Mouse (Mus musculus) thymus, postnatal 36 days (tissue): Measurements from ENCODE around the gene Slc1a3.
A peak's percentile ranks its signal among the peaks of the same experiment; 100 is the strongest.

Experiments
- DNase-seq, 2 experiments: peaks; one replicate each; pipeline ENCODE4 v3.0.0; 2022; ENCODE audit warnings: mixed read lengths in 2 of 2

Slc1a3 gene

GRCm38 (mm10) chr15:8658086-8658980 lies 52.2 kb downstream of the Slc1a3 start:
- no peak for DNase-seq

DNA sequence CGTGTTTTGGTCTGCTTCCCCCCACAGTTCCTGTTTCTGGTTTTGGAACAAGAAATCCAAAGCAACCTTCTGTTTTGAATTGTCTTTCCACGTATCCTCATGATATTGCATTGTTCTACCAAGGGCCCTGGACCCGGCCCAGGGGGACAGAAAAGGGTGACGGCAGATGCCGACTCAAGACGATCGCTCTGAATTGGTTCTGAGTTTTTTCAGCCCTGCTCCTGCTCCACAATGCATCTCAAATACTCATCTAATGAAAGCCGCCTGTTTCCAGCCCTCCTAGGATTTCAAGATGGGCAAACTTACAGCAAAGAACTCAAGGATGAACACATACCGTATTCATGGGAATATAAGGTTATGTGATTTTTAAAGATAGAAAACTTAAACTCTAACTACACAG lies 55.3 kb downstream of the Slc1a3 start:
- DNase-seq: no peak

GRCm38 (mm10) chr15:8652637-8653036 lies 57.9 kb downstream of the Slc1a3 start:
- DNase-seq: no peak

GRCm38 (mm10) chr15:8643997-8644692 lies 66.4 kb downstream of the Slc1a3 start:
- no peak for DNase-seq

DNA sequence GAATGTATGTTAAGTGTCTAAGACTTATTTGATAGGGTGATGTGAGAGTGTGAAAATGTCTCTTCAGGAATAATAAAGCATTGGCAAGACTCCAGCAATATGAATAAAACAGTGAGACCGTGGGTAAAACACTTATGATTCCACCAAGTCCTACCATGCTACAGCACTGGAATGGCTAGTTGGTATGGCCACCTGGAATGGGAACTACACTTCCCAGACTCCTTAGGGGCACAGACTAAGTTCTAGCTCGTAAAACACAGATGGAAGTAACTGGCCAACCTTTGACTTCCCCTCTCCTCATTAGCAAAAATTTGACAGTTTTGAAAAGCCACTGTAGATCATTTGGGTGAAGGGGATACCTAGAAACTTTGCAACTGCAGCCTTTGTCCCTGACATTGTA lies 70.7 kb downstream of the Slc1a3 start:
- no peak for DNase-seq

DNA sequence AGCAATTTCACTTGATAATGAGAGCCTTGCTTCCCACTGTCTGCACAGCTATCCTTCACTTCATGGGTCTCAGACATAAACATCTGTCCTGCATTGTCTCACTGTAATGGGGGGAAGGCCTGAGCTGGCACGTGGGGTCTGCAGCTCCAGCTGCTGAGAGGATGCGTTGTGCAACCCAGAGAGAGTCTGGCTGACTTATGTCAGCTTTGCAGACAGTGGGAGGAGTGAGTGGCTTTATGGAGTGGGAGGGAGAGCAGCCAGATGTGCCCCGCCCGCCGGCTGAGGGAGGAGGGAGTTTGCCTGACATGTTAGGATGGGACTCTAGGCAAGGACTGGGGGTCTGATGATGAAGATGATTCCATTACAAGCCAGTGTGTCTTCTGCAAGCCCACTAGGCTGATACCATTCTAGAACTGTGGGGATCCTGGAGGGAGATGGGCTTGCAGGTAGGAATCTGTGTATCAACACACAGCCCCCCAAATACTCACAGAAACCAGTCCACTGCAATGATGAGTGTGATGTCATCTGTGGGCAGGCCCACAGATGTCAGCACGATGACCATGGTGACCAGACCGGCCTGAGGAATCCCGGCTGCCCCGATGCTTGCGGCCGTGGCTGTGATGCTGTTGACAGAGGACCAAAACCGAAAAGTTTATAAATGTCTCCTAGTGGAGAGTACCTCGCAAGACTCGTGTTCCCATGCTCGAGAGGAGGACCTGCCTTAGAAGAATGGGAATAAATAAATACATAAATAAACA lies 71.8 kb downstream of the Slc1a3 start:
- DNase-seq: no peak

GRCm38 (mm10) chr15:8637283-8637682 lies 73.3 kb downstream of the Slc1a3 start:
- DNase-seq: no peak

DNA sequence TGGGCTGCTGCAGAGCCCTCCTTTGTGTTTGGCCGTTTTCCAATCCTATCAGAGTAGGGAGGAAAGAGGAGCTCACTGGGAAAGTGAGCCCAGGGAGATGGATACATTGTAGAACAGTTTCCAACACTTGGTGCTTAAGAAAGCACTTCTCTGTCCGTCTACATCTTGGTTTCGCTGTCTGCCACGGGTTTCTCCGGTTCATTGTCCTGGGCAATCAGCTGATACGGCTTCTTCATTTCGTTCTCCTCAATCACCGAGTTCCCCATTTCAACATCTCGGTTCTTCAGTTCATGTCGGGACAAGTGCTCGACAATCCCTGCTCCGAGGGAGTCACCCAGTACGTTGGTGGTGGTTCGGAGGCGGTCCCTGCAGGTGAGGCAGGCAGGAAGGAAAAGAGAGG lies 74.6 kb downstream of the Slc1a3 start:
- DNase-seq: no peak

DNA sequence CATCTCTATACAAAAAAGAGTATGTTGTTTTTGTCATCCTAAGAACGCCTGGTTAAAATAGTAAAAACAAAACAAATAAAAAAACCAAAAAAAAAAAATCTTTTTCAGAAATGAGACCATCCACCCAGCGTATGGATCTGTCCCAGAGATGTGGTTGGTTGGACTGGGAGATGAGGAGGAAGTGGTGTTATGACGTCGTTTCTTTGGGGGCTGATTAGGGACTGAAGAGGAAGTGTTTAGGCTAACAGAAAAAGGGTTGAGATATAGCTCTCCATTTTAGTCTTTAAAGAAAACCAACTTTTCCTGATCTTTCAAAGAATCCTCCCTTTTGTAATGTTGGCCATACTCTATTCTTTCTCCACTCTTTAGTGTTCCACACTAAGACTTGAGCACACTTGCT lies 75.8 kb downstream of the Slc1a3 start:
- no peak for DNase-seq

DNA sequence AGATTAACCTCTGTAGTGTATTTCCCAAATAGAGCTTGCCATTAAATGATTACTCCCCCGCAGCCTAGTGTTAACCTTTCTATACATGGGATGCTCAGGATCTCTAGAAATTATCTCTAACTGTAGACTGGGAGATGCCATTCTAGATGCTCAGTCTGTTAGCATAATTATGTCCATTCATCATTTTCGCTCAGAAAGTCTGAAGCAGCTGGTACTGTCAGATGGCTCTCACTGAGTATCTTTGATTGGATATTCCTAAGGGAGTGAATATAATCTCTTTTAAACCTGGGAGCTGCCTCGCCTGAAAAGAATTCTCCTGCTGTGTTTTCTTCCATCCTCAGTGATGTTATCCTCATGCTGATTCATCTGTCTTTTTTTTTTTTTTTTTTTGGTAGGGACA lies 76.2 kb downstream of the Slc1a3 start:
- no peak for DNase-seq

GRCm38 (mm10) chr15:8633375-8633774 lies 77.2 kb downstream of the Slc1a3 start:
- DNase-seq: peak; percentile 45 to 58

DNA sequence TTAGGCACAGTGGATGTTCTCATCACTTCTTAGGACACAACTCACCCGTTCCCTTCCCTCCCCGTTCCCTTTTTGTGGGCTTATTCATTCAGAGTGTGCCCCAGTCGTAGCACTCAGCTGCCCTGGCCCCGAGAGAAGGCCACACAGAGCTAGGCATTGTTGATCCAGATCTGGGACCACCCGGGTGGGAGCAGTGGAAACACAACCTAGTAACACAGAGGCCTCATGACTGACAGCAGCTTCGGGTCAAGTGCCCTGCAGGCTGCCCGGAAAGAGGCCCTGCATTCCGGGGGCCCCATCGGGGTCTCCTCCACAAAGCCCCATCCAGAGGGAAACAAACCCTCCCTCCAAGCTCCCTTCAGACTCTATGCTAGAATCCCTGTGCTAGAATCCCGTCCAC lies 78.2 kb downstream of the Slc1a3 start:
- no peak for DNase-seq

DNA sequence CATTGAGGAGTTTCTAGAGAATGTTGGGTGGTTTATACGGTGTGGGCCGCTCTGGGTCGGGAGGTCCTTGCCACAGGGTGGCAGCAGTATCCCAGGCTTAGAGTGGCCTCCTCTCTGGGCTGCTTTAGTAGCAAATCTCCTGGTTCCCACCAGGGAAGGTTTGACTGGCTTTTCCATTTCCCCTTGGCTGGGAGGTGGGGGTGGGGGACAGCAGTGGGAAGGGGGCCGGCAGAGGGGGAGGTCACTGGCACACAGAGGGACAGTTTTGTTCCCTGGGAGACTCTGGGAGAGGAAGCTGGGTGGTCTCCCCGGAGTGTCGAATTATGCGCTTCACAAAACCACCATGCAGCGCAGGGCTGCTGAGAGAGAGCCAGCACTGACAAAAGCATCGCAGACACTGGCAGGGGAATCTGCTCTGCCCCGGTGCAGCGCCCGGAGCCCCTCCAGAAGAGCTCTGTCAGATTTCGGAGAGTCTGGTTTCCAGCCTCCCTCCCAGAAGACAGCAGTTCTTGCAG lies 81.2 kb downstream of the Slc1a3 start:
- DNase-seq: peak; percentile 28 to 31

- DNase-seq: no peak
Observed at GRCm38 (mm10) chr15:8628150-8628549, 82.4 kb downstream of the Slc1a3 start.

- peak; percentile 69 to 72 for DNase-seq
Observed at GRCm38 (mm10) chr15:8627097-8627537, 83.4 kb downstream of the Slc1a3 start.

GRCm38 (mm10) chr15:8625370-8625769 lies 85.2 kb downstream of the Slc1a3 start:
- peak; percentile 58 to 65 for DNase-seq

DNA sequence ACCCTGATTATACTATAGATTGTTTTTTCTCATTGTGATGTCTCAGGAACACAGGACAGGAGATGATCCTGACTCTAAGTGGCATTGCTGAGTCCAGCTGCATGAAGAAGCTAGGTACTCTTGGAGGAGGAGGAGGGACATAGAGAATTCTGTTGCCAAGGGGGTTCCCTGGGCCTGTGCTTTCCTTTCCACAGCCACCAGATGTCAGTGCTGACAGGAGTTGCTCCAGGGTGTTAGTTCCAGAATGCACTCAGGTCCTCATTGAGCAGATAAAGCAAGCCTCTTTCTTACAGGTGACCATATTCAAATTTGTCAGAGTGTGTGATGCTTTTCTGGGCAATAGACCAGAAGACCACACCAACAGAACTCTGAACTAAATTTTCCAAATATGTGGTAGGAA lies 86.7 kb downstream of the Slc1a3 start:
- no peak for DNase-seq

DNA sequence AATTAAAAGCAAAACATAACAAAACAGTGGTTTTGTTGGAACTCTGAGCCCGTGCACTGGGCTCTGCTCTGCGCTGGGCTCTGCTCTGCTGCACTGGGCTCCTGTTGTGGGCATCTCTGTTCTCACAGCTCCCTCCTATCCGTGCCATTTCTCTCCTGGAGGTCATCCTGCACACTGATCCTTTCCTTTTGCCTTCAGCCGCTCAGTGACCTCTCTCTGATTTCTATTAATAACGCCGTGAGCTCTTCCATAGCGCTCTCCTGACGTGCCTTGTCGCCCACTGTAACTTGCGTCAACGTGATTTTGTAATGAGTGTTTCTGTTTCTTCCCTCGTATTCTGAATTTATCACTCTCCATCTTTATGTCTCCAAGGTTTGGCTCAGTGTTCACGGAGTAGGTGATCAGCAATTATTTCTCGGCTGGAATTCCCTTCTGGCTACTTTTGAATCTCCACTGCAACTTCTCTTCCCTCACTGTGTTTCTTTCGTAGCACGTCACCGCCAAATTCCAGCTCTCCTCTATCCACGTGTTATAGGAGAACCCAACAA lies 91.0 kb downstream of the Slc1a3 start:
- no peak for DNase-seq

DNA sequence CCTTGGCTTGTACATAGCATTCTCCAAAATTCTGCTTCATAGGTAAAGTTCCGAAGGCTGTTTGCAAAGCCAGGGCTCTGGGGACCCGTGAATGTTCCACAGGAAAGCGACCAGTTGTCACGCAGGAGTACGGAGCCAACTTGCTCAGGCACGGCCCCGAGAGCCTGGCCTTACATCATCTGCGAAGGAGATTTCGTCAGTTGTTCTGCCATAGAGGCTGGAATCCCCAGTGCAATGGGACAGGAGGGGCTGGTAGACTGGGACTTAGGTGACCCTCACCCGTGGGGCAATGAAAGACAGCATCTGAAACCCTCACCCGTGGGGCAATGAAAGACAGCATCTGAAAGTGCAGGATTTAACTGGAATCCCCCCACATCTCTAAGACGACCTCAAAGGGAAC lies 94.3 kb downstream of the Slc1a3 start:
- DNase-seq: no peak

GRCm38 (mm10) chr15:8615511-8616224 lies 94.9 kb downstream of the Slc1a3 start:
- no peak for DNase-seq

- DNase-seq: no peak
Observed at GRCm38 (mm10) chr15:8614701-8615100, 95.9 kb downstream of the Slc1a3 start.

GRCm38 (mm10) chr15:8605538-8606188 lies 104.9 kb downstream of the Slc1a3 start:
- no peak for DNase-seq
